Mouse (Mus musculus): ENCODE data around the gene Cdc42se2. TPM values are rescaled to one million over a fixed set of nuclear protein-coding genes. Genes with fewer than 3 reads are reported as not detected.

Gene Cdc42se2
- polyA plus RNA-seq, 1 experiment from 2014 or later: 32.3 TPM

DNA sequence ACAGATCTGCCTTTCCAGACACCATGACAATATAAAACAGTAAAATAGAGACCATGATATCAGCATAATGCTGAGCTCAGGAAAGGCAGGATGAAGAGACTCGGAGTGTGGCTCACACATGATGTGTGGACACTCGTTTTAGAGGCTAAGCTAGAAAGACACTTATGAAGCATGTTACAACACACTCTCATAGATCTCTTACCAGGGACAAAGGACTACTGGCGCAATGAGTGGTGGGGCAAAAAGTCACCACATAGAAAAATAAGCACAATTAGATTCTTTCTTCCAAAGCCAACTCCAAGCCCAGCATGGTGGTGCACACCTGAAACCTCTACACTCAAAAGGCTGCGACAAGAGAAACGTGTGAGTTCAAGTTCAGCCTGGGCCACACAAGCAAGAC, 56.5 kb downstream of the Cdc42se2 start:
- ATAC-seq (ENCODE audit: low FRiP score, low TSS enrichment) (no peak), DNase-seq (ENCODE audit: low spot score) (no peak)
- H3K9me3 ChIP-seq (ENCODE audit: control insufficient read depth, low read length): no peaks in the 10 kb centered on the region
- WGBS: 89% methylated on average over 5 of the region's 5 CpGs
- no peak overlapping the region for H3K4me2 ChIP-seq (replicated peaks; ENCODE audit: low read depth)
- no peak overlapping the region for H3K27ac ChIP-seq (replicated peaks)
- H3K27me3 ChIP-seq (ENCODE audit: control insufficient read depth, insufficient read depth, low read length): no peaks in the 10 kb centered on the region
- H3K9ac ChIP-seq (ENCODE audit: low read length): no peak overlapping the region
- no peaks in the 10 kb centered on the region for H3K36me3 ChIP-seq (ENCODE audit: control insufficient read depth, insufficient read depth, low read length)
- H3K4me1 ChIP-seq (replicated peaks; ENCODE audit: control insufficient read depth, insufficient read depth): no peaks in the 10 kb centered on the region
- no peak for TF ChIP-seq EP300 (optimal IDR thresholded peaks at IDR 0.05)
- no peak for TF ChIP-seq CTCF (IDR thresholded peaks at IDR 0.05; ENCODE audit: low read depth)
- no peak overlapping the region for H3K4me3 ChIP-seq (ENCODE audit: low read depth, low read length)

DNA sequence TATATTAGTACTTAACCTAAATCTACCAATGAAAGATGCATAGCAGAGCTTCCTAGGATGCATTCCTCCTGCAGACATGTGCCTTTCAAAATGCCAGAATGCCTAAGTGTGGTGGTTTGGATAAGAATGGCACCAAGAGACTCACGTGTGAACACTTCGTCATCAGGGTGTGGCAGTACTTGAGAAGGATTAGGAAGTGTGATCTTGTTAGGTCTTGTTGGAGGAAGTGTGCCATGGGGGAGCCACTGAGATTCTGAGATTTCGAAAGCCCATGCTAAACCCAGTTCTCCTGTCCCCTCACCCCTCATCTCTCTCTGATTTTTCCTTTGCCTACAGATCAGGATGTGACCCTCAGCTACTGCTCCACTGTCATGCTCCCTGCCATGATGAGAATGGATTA, 58.2 kb downstream of the Cdc42se2 start:
- no peak for ATAC-seq (ENCODE audit: low FRiP score, low TSS enrichment)
- Histone ChIP-seq H3K4me2 (replicated peaks; ENCODE audit: low read depth) (no peak overlapping the region), H3K27ac (replicated peaks) (no peak overlapping the region), H3K9me3 (ENCODE audit: control insufficient read depth, low read length) (no peaks in the 10 kb centered on the region), H3K36me3 (ENCODE audit: control insufficient read depth, insufficient read depth, low read length) (no peaks in the 10 kb centered on the region), H3K4me3 (ENCODE audit: low read depth, low read length) (no peak overlapping the region), H3K4me1 (replicated peaks; ENCODE audit: control insufficient read depth, insufficient read depth) (no peaks in the 10 kb centered on the region), H3K9ac (ENCODE audit: low read length) (no peak overlapping the region), H3K27me3 (ENCODE audit: control insufficient read depth, insufficient read depth, low read length) (no peaks in the 10 kb centered on the region)
- 70% methylated on average over 3 of the region's 3 CpGs for WGBS
- DNase-seq (ENCODE audit: low spot score): no peak
- TF ChIP-seq EP300 (optimal IDR thresholded peaks at IDR 0.05): no peak
- no peak for TF ChIP-seq CTCF (IDR thresholded peaks at IDR 0.05; ENCODE audit: low read depth)

DNA sequence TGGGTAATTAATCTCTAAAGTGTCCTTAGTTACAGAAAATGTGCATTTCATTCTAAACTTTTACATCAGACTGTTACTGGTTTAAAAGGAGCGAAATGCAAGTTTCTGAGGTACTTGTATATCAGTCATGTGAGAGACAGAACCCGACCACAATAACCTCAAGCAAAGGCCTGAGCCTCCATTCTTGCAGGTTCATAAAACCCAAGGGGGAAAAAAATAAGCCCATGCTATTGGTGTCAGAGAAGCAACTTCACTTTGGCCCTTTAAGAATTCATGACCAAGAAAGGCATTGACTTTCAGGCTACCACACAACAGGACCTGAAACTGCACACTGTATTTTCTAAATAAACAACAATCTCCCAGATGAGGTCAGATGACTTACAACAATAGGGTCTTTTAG, 59.1 kb downstream of the Cdc42se2 start:
- TF ChIP-seq CTCF (IDR thresholded peaks at IDR 0.05; ENCODE audit: low read depth) (no peak), EP300 (optimal IDR thresholded peaks at IDR 0.05) (no peak)
- Histone ChIP-seq H3K4me2 (replicated peaks; ENCODE audit: low read depth) (no peak overlapping the region), H3K9me3 (ENCODE audit: control insufficient read depth, low read length) (no peaks in the 10 kb centered on the region), H3K4me3 (ENCODE audit: low read depth, low read length) (no peak overlapping the region), H3K27ac (replicated peaks) (no peak overlapping the region), H3K27me3 (ENCODE audit: control insufficient read depth, insufficient read depth, low read length) (no peaks in the 10 kb centered on the region), H3K9ac (ENCODE audit: low read length) (no peak overlapping the region), H3K36me3 (ENCODE audit: control insufficient read depth, insufficient read depth, low read length) (no peaks in the 10 kb centered on the region; the same call in 1 of the 2 replicates), H3K4me1 (replicated peaks; ENCODE audit: control insufficient read depth, insufficient read depth) (no peaks in the 10 kb centered on the region)
- no peak for DNase-seq (ENCODE audit: low spot score)
- 91% methylated on average over 2 of the region's 2 CpGs for WGBS
- no peak for ATAC-seq (ENCODE audit: low FRiP score, low TSS enrichment)

DNA sequence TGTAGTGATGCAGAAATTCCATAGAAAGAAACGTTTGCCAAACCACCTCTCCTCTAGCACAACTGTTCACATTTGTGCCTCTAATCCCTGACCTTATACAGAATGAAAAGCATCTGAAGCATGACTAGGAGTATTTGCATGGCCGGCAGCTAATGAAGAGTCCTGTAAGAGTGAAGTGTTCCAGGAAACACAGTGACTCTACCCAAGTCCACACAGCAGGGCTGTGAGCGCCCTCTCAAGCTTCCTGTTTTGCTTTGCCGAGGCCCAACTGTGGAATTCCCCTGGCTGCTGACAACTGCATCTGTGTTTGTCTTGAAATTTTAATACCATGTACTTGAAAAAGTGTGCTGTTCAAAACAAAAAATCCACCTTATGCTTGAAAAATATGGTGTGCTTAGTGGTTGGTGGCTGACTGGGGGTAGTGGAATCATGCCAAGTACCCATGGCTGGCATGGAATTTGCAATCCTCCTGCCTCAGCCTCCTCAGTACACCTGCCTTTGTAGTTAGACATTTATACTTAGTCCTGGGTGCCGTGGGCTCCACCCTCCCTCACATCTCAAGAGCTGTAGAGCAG, 60.1 kb downstream of the Cdc42se2 start:
- TF ChIP-seq CTCF (IDR thresholded peaks at IDR 0.05; ENCODE audit: low read depth) (peak; percentile 12; the same call in 1 of the 2 replicates), EP300 (optimal IDR thresholded peaks at IDR 0.05) (no peak)
- Histone ChIP-seq H3K36me3 (ENCODE audit: control insufficient read depth, insufficient read depth, low read length) (no peaks in the 10 kb centered on the region; the same call in 1 of the 2 replicates), H3K27me3 (ENCODE audit: control insufficient read depth, insufficient read depth, low read length) (no peaks in the 10 kb centered on the region), H3K4me2 (replicated peaks; ENCODE audit: low read depth) (no peak overlapping the region), H3K4me3 (ENCODE audit: low read depth, low read length) (no peak overlapping the region), H3K4me1 (replicated peaks; ENCODE audit: control insufficient read depth, insufficient read depth) (no peaks in the 10 kb centered on the region), H3K27ac (replicated peaks) (no peak overlapping the region), H3K9me3 (ENCODE audit: control insufficient read depth, low read length) (no peaks in the 10 kb centered on the region), H3K9ac (ENCODE audit: low read length) (no peak overlapping the region)
- WGBS: 59% methylated on average over 5 of the region's 5 CpGs
- ATAC-seq (ENCODE audit: low FRiP score, low TSS enrichment) (0 out of 2 replicates have a peak, but pooled peaks have one; percentile 42), DNase-seq (ENCODE audit: low spot score) (no peak)

DNA sequence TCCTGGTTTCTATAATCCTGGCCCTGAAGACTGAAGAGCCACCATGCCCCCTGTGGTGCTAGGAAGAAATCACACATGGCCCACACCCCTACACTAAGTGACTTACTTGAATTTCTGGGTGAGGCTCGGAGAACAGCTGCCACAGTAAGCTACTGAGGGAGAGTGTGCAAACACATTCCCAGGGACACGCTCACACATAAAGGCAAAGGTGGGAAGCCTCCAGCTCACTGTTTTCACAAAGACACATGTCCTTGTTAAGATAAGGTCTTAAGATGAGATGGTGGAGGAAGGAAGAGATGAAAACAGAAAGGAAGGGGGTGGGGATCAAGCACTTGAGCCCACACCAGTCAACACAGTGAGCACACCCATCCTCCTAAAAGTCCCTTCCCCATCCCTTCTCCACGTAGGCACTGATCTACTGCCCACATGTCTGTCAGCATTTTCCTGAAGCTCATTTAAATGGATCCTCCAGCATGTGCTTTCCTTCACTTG, 60.9 kb downstream of the Cdc42se2 start:
- Histone ChIP-seq H3K4me2 (replicated peaks; ENCODE audit: low read depth) (no peak overlapping the region), H3K36me3 (ENCODE audit: control insufficient read depth, insufficient read depth, low read length) (peaks cover 2% of the 10 kb centered on the region; the same call in 1 of the 2 replicates), H3K4me1 (replicated peaks; ENCODE audit: control insufficient read depth, insufficient read depth) (no peaks in the 10 kb centered on the region), H3K9ac (ENCODE audit: low read length) (no peak overlapping the region), H3K4me3 (ENCODE audit: low read depth, low read length) (no peak overlapping the region), H3K27ac (replicated peaks) (no peak overlapping the region), H3K27me3 (ENCODE audit: control insufficient read depth, insufficient read depth, low read length) (no peaks in the 10 kb centered on the region), H3K9me3 (ENCODE audit: control insufficient read depth, low read length) (no peaks in the 10 kb centered on the region)
- DNase-seq (ENCODE audit: low spot score) (peak; percentile 16), ATAC-seq (ENCODE audit: low FRiP score, low TSS enrichment) (peak; percentile 57; the same call in 1 of the 2 replicates)
- TF ChIP-seq EP300 (optimal IDR thresholded peaks at IDR 0.05) (no peak), CTCF (IDR thresholded peaks at IDR 0.05; ENCODE audit: low read depth) (peak; percentile 26; the same call in 1 of the 2 replicates)
- WGBS: 66% methylated on average over 3 of the region's 3 CpGs

DNA sequence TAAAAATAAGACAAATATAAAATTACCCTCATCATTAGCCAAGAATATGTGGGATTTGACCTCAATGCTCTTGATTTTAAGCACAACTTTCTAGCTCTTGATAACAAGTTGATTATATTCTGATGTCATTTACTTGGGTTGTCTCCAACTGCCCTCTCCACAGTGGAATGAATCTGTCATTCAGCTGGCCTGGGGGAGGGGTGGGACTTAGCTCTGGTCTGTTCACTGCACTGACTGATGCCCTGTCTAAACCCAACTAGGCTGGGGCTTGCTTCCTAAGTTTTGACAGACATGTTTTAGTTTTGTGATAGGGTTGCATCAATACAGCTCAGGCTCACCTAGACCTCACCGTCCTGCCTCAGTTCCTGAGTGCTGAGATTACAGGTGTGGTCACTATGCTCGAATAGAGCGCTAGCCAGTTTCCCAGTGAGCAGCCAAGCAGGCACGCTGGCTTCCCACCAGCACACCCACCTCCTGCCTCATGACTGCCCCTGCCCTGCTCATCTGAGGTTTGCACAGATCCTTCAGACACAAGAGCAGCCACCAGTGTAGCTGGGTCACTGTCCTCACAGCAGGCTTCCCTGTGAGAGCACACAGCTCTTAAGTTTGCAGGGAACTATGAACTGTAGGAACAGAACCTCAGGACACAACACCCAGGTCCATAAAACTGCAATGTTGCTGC, 63.0 kb downstream of the Cdc42se2 start:
- no peaks in the 10 kb centered on the region for H3K9me3 ChIP-seq (ENCODE audit: control insufficient read depth, low read length)
- TF ChIP-seq EP300 (optimal IDR thresholded peaks at IDR 0.05) (no peak), CTCF (IDR thresholded peaks at IDR 0.05; ENCODE audit: low read depth) (no peak)
- no peaks in the 10 kb centered on the region for H3K27me3 ChIP-seq (ENCODE audit: control insufficient read depth, insufficient read depth, low read length)
- H3K36me3 ChIP-seq (ENCODE audit: control insufficient read depth, insufficient read depth, low read length): peaks cover 4% of the 10 kb centered on the region; the same call in 1 of the 2 replicates
- no peak overlapping the region for H3K4me3 ChIP-seq (ENCODE audit: low read depth, low read length)
- no peak overlapping the region for H3K4me2 ChIP-seq (replicated peaks; ENCODE audit: low read depth)
- H3K27ac ChIP-seq (replicated peaks): no peak overlapping the region
- WGBS: 76% methylated on average over 4 of the region's 4 CpGs
- ATAC-seq (ENCODE audit: low FRiP score, low TSS enrichment) (no peak), DNase-seq (ENCODE audit: low spot score) (no peak)
- H3K9ac ChIP-seq (ENCODE audit: low read length): no peak overlapping the region
- H3K4me1 ChIP-seq (replicated peaks; ENCODE audit: control insufficient read depth, insufficient read depth): no peaks in the 10 kb centered on the region

All from stomach, postnatal 0 days (tissue).